ENCODE assay signal across 8 mouse cellular contexts in genomic region chr7:120917592-120918461, GRCm38 (mm10). TPM values are rescaled to one million over a fixed set of nuclear protein-coding genes. Genes with fewer than 3 reads are reported as not detected.
A peak's percentile ranks its signal among the peaks of the same experiment; 100 is the strongest.
DNase-seq lines count a peak whose midpoint lies in the region; ATAC-seq and TF ChIP-seq lines count a peak whose summit lies in the region.

Gene Polr3e, plus strand, starts transcription at chr7:120917744.

- H3K9me3 ChIP-seq in embryonic facial prominence, embryonic 13.5 days: no peaks in the 10 kb centered on the region
- H3K9me3 ChIP-seq in limb, embryonic 13.5 days: no peaks in the 10 kb centered on the region
- no peaks in the 10 kb centered on the region for H3K9me3 ChIP-seq in midbrain, embryonic 16.5 days (replicated peaks; ENCODE audit: control insufficient read depth, low read length, poor library complexity, severe bottlenecking)

- peak within 1 kb of the TSS; percentile 77 for H3K4me2 ChIP-seq in embryonic facial prominence, embryonic 13.5 days
- H3K4me2 ChIP-seq in limb, embryonic 13.5 days (replicated peaks): peak within 1 kb of the TSS; percentile 77
- H3K4me2 ChIP-seq in midbrain, embryonic 16.5 days (ENCODE audit: low read length): peak within 1 kb of the TSS; percentile 57

- intact Hi-C loops in heart, adult 2 months (cut with DNase I): loop anchor here (1.0 to 10.0 kb wide), 3 partner anchors 83 to 283 kb away; partner anchors contain the start of genes Mosmo, Pdzd9 and Uqcrc2

- TF ChIP-seq CTCF in heart, adult 2 months (IDR thresholded peaks at IDR 0.05): peak; percentile 95

- peaks cover under 1% of the 10 kb centered on the region; the same call in 1 of the 2 replicates for H3K36me3 ChIP-seq in embryonic facial prominence, embryonic 13.5 days
- H3K36me3 ChIP-seq in heart, adult 2 months (ENCODE audit: control insufficient read depth, insufficient read depth, low read length): no peaks in the 10 kb centered on the region
- peaks cover 3% of the 10 kb centered on the region for H3K36me3 ChIP-seq in limb, embryonic 13.5 days
- no peaks in the 10 kb centered on the region for H3K36me3 ChIP-seq in midbrain, embryonic 16.5 days (ENCODE audit: control insufficient read depth, insufficient read depth, low read length)

- TF ChIP-seq EP300 in heart, adult 2 months (IDR thresholded peaks at IDR 0.05; ENCODE audit: insufficient read depth, low read depth, low read length): peak; percentile 87; the same call in 1 of the 2 replicates

- peaks cover 16% of the 10 kb centered on the region for H3K4me1 ChIP-seq in embryonic facial prominence, embryonic 13.5 days
- no peaks in the 10 kb centered on the region for H3K4me1 ChIP-seq in heart, adult 2 months (ENCODE audit: control insufficient read depth, insufficient read depth, low read length)
- peaks cover 20% of the 10 kb centered on the region; the same call in 1 of the 2 replicates for H3K4me1 ChIP-seq in limb, embryonic 13.5 days
- H3K4me1 ChIP-seq in midbrain, embryonic 16.5 days (ENCODE audit: control insufficient read depth, insufficient read depth, low read length): peaks cover 18% of the 10 kb centered on the region

- peak; percentile 99 for DNase-seq in 3134 (ENCODE audit: extremely low read depth, insufficient read length, low spot score)
- DNase-seq in adrenal gland, postnatal 36 days: peak; percentile 99 to 100
- peak; percentile 100 for DNase-seq in heart, adult 2 months
- DNase-seq in kidney, adult 8-10 months: peak; percentile 99 to 100
- DNase-seq in spleen, postnatal 10 days (ENCODE audit: low spot score in 2 of 2): peak; percentile 99 to 100

- under 1% methylated on average over 102 of the region's 102 CpGs for WGBS in embryonic facial prominence, embryonic 13.5 days
- under 1% methylated on average over 102 of the region's 102 CpGs for WGBS in heart, adult 2 months
- WGBS in limb, embryonic 13.5 days: under 1% methylated on average over 88 of the region's 102 CpGs
- WGBS in midbrain, embryonic 16.5 days: under 1% methylated on average over 79 of the region's 102 CpGs

- H3K4me3 ChIP-seq in embryonic facial prominence, embryonic 13.5 days: peak within 1 kb of the TSS; percentile 92
- peak within 1 kb of the TSS; percentile 96 for H3K4me3 ChIP-seq in heart, adult 2 months
- peak within 1 kb of the TSS; percentile 99 for H3K4me3 ChIP-seq in limb, embryonic 13.5 days
- peak within 1 kb of the TSS; percentile 87 for H3K4me3 ChIP-seq in midbrain, embryonic 16.5 days (ENCODE audit: low read depth, low read length)

- no peaks in the 10 kb centered on the region for H3K27me3 ChIP-seq in embryonic facial prominence, embryonic 13.5 days
- no peaks in the 10 kb centered on the region for H3K27me3 ChIP-seq in heart, adult 2 months (ENCODE audit: control insufficient read depth, insufficient read depth, low read length)
- H3K27me3 ChIP-seq in limb, embryonic 13.5 days: no peaks in the 10 kb centered on the region
- H3K27me3 ChIP-seq in midbrain, embryonic 16.5 days (ENCODE audit: control insufficient read depth, insufficient read depth, low read depth, low read length): no peaks in the 10 kb centered on the region

- peak within 1 kb of the TSS; percentile 91 for H3K9ac ChIP-seq in embryonic facial prominence, embryonic 13.5 days
- H3K9ac ChIP-seq in heart, adult 2 months (ENCODE audit: low read depth, low read length): peak within 1 kb of the TSS; percentile 90
- peak within 1 kb of the TSS; percentile 91 for H3K9ac ChIP-seq in limb, embryonic 13.5 days
- peak within 1 kb of the TSS; percentile 87 for H3K9ac ChIP-seq in midbrain, embryonic 16.5 days (ENCODE audit: low read depth, low read length)

- H3K27ac ChIP-seq in embryonic facial prominence, embryonic 13.5 days: peak within 1 kb of the TSS; percentile 81
- peak within 1 kb of the TSS; percentile 73 for H3K27ac ChIP-seq in heart, adult 2 months
- H3K27ac ChIP-seq in limb, embryonic 13.5 days: peak within 1 kb of the TSS; percentile 79
- peak within 1 kb of the TSS; percentile 83 for H3K27ac ChIP-seq in midbrain, embryonic 16.5 days (ENCODE audit: low read length)

- peak; percentile 90 for ATAC-seq in embryonic facial prominence, embryonic 13.5 days (ENCODE audit: insufficient number of reproducible peaks, insufficient read depth, low FRiP score, low TSS enrichment, low read depth)
- peak; percentile 95 for ATAC-seq in limb, embryonic 13.5 days (ENCODE audit: low FRiP score, low read depth)
- peak; percentile 95 for ATAC-seq in midbrain, embryonic 16.5 days

- H3K79me2 ChIP-seq in heart, adult 2 months (replicated peaks; ENCODE audit: control insufficient read depth, insufficient read depth, low read length): no peaks in the 10 kb centered on the region

- TF ChIP-seq POLR2A in heart, adult 2 months (IDR thresholded peaks at IDR 0.05; ENCODE audit: insufficient read depth, low read depth, low read length): 0 out of 2 replicates have a peak, but pooled peaks have one; percentile 41

RNA-seq across cellular contexts. Expression of gene Polr3e, which starts in this region (rescaled TPM):
- 10 to 100 TPM; 23.1 to 25.9 TPM for total RNA-seq in adrenal gland, postnatal 36 days (2021)
- 37.9 and 38.2 TPM in 2 replicates for polyA plus RNA-seq in embryonic facial prominence, embryonic 13.5 days (2015; fragmentation: Nextera tagmentation; extraction: Ambion mirVana)
- 1 to 10 TPM; 8.0 to 8.3 TPM for total RNA-seq in heart, adult 2 months (2021)
- polyA plus RNA-seq in heart, adult 2 months (2012; rRNA removed): 6.1 and 8.5 TPM in 2 replicates
- 40.0 and 41.9 TPM in 2 replicates for polyA plus RNA-seq in limb, embryonic 13.5 days (2015; fragmentation: Nextera tagmentation; extraction: Ambion mirVana)
- 27.0 and 27.7 TPM in 2 replicates for polyA plus RNA-seq in midbrain, embryonic 16.5 days (2015; fragmentation: Nextera tagmentation; extraction: Ambion mirVana)

Comparison
In these comparisons a context has a peak if more than half of its experiments do, and no peak if none do; other contexts are left out.
1. Peak in every context shown above with its lines: DNase-seq, ATAC-seq, H3K4me3 ChIP-seq and H3K27ac ChIP-seq.